Mouse (Mus musculus) regulatory T cell (primary cell): ENCODE measurements around the gene Man2a1.

Experiments
- in situ Hi-C: fragments of 300-600 bp; cut with MboI, MseI; formaldehyde crosslinking; loops from one replicate; pipeline ENCODE4 v1.15.1; 2025; ENCODE audit warnings: high pct_unique_total_duplicates

Gene Man2a1

GRCm38 (mm10) chr17:64601751-64602578, 1.4 kb downstream of the Man2a1 start:
- in situ Hi-C loops: no loop called here

DNA sequence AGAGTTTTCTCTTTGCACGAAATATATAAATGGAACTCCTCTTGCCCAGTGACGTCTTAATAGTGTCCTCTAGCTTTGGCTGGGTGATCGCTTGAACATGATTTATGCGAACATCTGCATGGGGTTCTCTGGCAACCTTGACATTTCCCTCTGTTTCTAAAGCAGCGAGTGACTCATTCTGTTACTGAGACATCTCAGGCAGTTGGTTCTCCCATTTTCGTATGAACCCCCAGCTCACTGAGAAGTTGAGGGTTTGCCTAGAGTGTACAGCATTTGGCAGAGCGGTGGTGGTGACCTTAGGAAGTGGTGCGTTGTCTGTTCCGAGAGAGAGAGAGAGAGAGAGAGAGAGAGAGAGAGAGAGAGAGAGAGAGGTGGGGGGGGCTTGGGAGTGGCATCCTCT, 2.6 kb downstream of the Man2a1 start:
- in situ Hi-C loops: no loop called here

DNA sequence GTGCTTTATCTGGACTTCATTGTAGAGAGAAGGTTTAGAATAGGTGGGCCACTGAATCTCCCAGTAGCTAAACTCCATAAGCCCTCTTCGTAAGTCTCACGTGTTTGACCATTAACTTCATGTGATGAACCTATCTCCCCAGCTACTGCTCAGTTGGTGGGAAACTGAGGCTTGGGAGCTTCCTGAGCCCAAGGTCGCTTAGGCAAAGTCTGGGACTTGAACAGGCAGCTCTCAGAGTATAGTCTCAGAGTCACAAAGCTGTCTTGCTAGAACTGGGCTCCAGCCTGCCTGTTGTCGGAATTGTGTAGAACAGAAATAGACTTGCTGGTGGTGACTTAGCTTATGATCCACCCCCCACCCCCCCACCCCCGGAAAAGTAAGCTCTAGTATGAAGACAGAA, 3.0 kb downstream of the Man2a1 start:
- in situ Hi-C loops: no loop called here

DNA sequence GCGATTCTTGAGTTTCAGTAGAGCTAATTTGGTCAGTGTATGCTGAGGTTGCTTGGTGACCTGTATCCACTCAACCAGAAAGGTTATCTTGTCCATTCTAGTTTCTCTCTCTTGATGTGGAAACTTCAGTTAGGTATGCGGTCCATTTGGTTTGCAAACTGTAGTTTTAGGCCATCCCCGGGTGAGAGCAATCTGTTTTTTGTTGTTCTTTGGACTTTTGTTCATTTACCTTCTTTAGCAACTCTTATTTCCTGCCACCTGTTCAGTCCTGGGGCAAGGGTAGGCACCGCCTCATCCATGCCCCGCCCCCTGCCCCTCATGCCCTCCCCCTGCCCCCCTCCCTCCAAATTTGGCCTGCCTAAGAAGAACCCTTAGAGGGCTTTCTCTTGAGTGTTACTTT, 3.6 kb downstream of the Man2a1 start:
- in situ Hi-C loops: no loop called here

DNA sequence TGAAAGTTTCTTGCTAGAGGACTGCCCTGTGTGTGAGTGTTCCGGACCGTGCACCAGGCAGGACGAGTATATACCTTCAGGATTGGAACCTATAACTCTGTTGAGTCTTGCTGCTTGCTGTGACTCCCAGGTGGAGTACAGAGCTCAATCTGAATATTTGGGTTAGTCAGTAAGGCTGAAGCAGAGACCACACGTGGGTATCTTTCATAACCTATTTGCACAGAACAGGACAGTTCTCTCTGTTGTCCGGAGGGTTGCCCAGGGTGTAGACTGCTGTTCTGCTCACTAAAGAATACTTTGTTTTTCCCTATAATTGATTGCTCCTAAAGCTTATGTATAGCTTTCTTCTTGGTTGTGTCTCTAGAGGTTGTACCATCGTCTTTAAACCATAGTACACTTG, 7.7 kb downstream of the Man2a1 start:
- in situ Hi-C loops: no loop called here

- in situ Hi-C loops: no loop called here
Measured at GRCm38 (mm10) chr17:64608923-64609598, 8.5 kb downstream of the Man2a1 start.

DNA sequence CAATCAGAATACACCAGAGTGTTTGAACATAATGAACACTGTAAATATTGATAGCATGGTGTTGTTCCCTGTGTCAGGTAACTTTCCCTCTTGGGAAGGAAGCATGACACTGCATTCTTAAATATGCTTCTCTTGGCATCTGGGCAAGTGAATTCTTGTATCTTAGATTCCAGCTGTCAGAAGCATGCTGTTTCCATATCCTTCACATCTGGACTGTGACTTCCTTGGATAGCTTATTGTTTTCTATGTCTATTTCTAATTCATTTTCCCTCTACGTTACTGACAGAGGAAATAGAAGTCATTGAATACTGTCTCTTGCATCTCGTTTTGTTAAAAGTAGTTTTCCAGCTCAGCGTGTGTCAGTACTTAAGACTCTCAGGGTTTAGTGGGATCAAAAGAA, 9.2 kb downstream of the Man2a1 start:
- in situ Hi-C loops: loop anchor here (10.0 kb wide), 1 partner anchor 1115 kb away; no protein-coding TSS in a partner anchor

GRCm38 (mm10) chr17:64611426-64611825, 10.9 kb downstream of the Man2a1 start:
- in situ Hi-C loops: loop anchor here (10.0 kb wide), 1 partner anchor 1117 kb away; no protein-coding TSS in a partner anchor

DNA sequence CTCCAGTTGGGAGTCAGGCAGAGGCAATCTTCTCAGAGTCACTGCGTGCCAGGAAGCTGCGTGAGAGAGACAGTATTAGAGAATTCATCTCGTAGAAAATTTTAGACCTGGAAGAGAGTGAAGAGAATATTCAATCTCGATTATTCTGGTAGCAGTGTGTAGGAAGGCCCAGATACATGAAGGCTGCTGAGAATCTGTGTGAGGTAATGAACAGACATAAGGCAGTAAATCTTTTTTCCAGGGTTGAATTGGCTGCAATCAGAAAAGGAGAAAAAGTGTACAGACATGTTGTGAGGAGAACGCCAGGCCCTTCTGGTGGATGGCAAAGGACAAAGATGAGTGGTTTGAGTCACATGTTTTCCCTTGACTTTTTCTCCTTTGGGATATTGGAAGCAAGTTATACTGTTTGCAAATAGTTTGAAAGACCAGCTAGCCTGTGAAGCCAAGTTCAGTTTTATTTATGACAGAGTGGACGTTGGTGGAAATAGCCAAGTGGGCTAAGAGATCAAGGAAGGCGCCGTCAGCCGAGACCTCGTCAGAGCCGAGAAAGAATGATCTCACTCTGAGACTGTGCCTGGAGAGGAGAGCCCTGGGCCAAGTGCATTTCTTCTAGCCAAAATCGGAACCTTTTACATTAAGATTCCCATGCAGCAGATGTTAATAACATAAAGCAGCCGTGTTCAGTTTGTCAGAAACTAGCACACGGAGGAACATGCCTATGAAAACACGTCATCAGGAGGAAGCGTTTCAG, 11.8 kb downstream of the Man2a1 start:
- in situ Hi-C loops: loop anchor here (10.0 kb wide), 1 partner anchor 1118 kb away; no protein-coding TSS in a partner anchor

DNA sequence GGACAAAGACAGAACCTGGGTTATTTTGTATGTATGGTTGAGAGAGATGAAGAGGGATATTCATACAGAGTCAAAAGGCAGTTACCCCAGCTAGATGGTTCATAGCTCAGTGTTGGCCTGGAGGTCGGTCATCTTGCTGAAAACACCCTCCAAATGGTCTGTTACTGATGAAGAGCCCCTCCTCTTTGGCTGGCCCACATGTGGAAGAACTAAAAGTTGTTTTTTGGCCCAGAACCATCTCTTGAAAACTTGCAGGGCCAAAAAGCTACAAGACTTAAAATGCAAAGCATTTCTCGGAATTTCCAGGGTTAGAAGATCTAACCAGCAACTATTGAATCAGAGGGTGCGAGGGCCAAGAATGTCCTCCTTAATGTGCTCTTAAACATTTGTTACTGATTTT, 12.4 kb downstream of the Man2a1 start:
- in situ Hi-C loops: loop anchor here (10.0 kb wide), 1 partner anchor 1118 kb away; no protein-coding TSS in a partner anchor

DNA sequence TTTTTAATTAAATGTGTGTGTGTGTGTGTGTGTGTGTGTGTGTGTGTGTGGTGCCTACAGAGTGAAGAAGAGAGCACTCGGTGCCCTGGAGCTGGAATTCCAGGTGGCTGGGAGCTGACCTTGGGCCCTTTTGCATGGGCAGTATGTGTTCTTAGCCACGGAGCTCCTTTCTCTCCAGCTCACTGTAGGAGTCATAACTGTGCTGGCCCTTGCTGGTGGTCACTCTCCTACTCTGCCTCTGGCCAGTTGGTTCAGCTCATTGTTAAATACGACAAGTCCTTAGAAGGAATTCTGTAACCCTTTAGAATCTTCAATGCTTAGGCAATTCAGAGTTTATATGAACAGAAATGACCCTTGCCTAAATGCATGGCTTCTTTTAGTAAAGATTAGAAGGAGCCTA, 12.8 kb downstream of the Man2a1 start:
- in situ Hi-C loops: loop anchor here (10.0 kb wide), 1 partner anchor 1119 kb away; no protein-coding TSS in a partner anchor

GRCm38 (mm10) chr17:64614804-64615203, 14.3 kb downstream of the Man2a1 start:
- in situ Hi-C loops: loop anchor here (10.0 kb wide), 1 partner anchor 1120 kb away; no protein-coding TSS in a partner anchor

GRCm38 (mm10) chr17:64615420-64615819, 14.9 kb downstream of the Man2a1 start:
- in situ Hi-C loops: loop anchor here (10.0 kb wide), 1 partner anchor 1121 kb away; no protein-coding TSS in a partner anchor

GRCm38 (mm10) chr17:64616259-64616658, 15.7 kb downstream of the Man2a1 start:
- in situ Hi-C loops: loop anchor here (10.0 kb wide), 1 partner anchor 1121 kb away; no protein-coding TSS in a partner anchor

GRCm38 (mm10) chr17:64617838-64618237, 17.3 kb downstream of the Man2a1 start:
- in situ Hi-C loops: loop anchor here (10.0 kb wide), 1 partner anchor 1123 kb away; no protein-coding TSS in a partner anchor

DNA sequence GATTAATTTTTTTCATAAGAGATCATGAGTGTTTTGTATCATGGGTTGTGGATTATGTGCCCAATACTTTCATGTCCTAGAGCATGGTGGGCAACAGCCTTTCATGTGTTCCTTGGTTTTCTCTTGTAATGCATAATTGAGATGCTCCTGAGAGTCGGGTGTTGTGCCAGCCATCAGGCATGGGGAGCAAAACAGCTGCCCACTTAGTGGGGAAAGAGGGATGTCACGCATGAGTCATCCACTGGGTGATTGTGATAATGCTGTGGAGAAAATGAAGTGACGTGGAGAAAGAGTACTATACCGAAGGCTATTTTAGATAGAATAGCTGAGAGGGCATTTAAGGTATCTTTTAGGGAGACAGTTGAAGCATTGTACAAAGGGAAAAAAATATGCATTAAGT, 18.5 kb downstream of the Man2a1 start:
- in situ Hi-C loops: loop anchor here (10.0 kb wide), 1 partner anchor 1124 kb away; no protein-coding TSS in a partner anchor

DNA sequence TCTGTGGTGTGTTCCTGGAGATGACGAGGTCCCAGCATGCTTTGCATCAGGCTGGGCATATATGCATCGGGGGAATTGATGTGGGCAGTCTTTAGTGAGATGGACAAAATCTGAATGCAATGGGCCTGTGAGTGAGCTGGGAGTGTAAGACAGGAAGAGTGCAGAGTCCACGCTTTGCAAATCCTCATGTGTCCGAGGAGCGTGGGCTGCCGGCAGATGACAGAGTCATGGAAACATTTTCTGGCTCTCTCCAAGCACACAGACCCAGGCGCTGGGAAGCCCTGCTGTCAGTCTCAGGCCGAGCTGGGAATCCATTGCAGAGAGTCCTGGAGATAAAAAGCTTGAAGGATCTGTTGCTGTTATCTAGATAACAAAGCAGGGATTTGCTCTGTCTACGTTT, 19.6 kb downstream of the Man2a1 start:
- in situ Hi-C loops: no loop called here

- in situ Hi-C loops: no loop called here
Measured at GRCm38 (mm10) chr17:64620627-64621026, 20.1 kb downstream of the Man2a1 start.

DNA sequence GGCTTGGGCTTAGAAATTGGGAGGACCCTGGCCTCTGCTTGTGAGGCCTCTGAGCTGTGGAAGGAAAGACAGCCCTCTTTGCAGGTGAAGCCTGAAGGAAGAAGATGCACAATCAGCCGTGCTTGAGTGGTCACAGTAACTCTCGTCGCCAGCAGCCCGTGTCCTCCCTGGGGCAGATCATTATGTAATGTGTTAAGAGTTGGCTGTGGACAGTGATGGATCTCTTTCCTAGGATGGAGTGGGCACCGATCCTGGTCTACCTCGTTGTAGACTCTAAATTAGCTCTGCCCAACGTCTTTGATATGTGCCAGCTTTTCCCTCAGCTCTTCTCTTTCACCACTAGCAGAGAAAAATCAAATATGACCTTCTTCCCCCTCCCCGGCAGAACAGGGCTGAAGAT, 20.7 kb downstream of the Man2a1 start:
- in situ Hi-C loops: no loop called here

- in situ Hi-C loops: no loop called here
Measured at GRCm38 (mm10) chr17:64621649-64622351, 21.3 kb downstream of the Man2a1 start.

DNA sequence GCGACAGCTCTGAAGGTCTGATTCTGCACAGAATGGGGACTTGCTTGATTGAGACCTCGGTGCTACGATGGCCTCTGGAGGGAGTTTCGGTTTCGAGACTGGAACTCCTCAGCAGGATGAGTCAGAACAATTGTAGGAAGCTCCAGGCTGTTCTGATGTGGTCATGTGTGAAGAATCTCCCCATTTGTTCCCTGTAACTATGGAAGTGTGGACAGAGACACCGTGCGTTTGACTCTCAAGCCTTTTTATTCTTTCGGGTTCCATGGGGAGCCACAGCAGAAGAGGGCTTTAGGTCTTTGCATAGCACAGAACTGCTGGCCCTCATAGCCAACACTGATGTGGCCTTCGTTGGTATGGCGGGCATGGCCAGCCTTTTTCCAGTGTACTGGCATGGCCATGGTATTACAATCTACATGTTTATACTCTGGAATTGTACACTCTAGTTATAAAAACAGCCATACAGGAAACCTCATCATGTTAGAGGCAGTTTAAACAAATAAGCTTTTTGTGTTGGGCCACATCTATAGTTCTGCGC, 21.9 kb downstream of the Man2a1 start:
- in situ Hi-C loops: no loop called here
